Mouse (Mus musculus): ENCODE measurements at regions not wholly inside any gene's neighbourhood (a gene's known extent, or its start where the extent isn't known, plus 50 kb on each side); places are given as distances from the start of the nearest gene placed in this dataset.

- Histone ChIP-seq H3K27ac (no peak overlapping the region), H3K36me3 (ENCODE audit: insufficient read depth, low read length) (no peaks in the 10 kb centered on the region), H3K9me3 (ENCODE audit: low read length) (no peaks in the 10 kb centered on the region), H3K4me3 (ENCODE audit: low read length) (no peak overlapping the region), H3K4me1 (ENCODE audit: insufficient read depth, low read length) (no peaks in the 10 kb centered on the region), H3K4me2 (ENCODE audit: low read depth, low read length) (no peak overlapping the region), H3K9ac (replicated peaks; ENCODE audit: low read length) (no peak overlapping the region), H3K27me3 (ENCODE audit: insufficient read depth, low read length) (no peaks in the 10 kb centered on the region)
- ATAC-seq (no peak), DNase-seq (ENCODE audit: low spot score) (no peak)
- no peak for TF ChIP-seq CTCF (IDR thresholded peaks at IDR 0.05; ENCODE audit: low read depth)
- whole genome bisulfite sequencing, result 65% methylated on average over 2 of the region's 2 CpGs
Observed at GRCm38 (mm10) chr4:30408525-30408924, 1555.4 kb upstream of the Map3k7 start.

GRCm38 (mm10) chr4:30447644-30448043 is 1516.3 kb upstream of the Map3k7 start:
- Histone ChIP-seq H3K36me3 (ENCODE audit: insufficient read depth, low read length) (no peaks in the 10 kb centered on the region), H3K9me3 (ENCODE audit: low read length) (no peaks in the 10 kb centered on the region), H3K4me3 (ENCODE audit: low read length) (no peak overlapping the region), H3K4me2 (ENCODE audit: low read depth, low read length) (no peak overlapping the region), H3K27ac (no peak overlapping the region), H3K9ac (replicated peaks; ENCODE audit: low read length) (no peak overlapping the region), H3K4me1 (ENCODE audit: insufficient read depth, low read length) (no peaks in the 10 kb centered on the region), H3K27me3 (ENCODE audit: insufficient read depth, low read length) (no peaks in the 10 kb centered on the region)
- no peak for ATAC-seq
- WGBS, result 40% methylated on average over 6 of the region's 6 CpGs
- TF ChIP-seq CTCF (IDR thresholded peaks at IDR 0.05; ENCODE audit: low read depth), result no peak
- DNase-seq (ENCODE audit: low spot score), result no peak

GRCm38 (mm10) chr4:30450395-30450794 is 1513.5 kb upstream of the Map3k7 start:
- Histone ChIP-seq H3K36me3 (ENCODE audit: insufficient read depth, low read length) (no peaks in the 10 kb centered on the region), H3K27me3 (ENCODE audit: insufficient read depth, low read length) (no peaks in the 10 kb centered on the region), H3K9ac (replicated peaks; ENCODE audit: low read length) (no peak overlapping the region), H3K4me2 (ENCODE audit: low read depth, low read length) (no peak overlapping the region), H3K4me1 (ENCODE audit: insufficient read depth, low read length) (no peaks in the 10 kb centered on the region), H3K27ac (no peak overlapping the region), H3K9me3 (ENCODE audit: low read length) (no peaks in the 10 kb centered on the region), H3K4me3 (ENCODE audit: low read length) (no peak overlapping the region)
- DNase-seq (ENCODE audit: low spot score), result peak; percentile 57
- peak; percentile 63; the same call in 1 of the 2 replicates for ATAC-seq
- no peak for TF ChIP-seq CTCF (IDR thresholded peaks at IDR 0.05; ENCODE audit: low read depth)
- WGBS, result 58% methylated on average over 1 of the region's 1 CpGs

GRCm38 (mm10) chr4:30467336-30467933 is 1496.5 kb upstream of the Map3k7 start:
- DNase-seq (ENCODE audit: low spot score), result no peak
- no peaks in the 10 kb centered on the region for H3K27me3 ChIP-seq (ENCODE audit: insufficient read depth, low read length)
- WGBS, result 67% methylated on average over 4 of the region's 4 CpGs

GRCm38 (mm10) chr4:30476621-30477020 is 1487.3 kb upstream of the Map3k7 start:
- Histone ChIP-seq H3K4me2 (ENCODE audit: low read depth, low read length) (no peak overlapping the region), H3K27me3 (ENCODE audit: insufficient read depth, low read length) (no peaks in the 10 kb centered on the region), H3K4me3 (ENCODE audit: low read length) (no peak overlapping the region), H3K9me3 (ENCODE audit: low read length) (no peaks in the 10 kb centered on the region), H3K4me1 (ENCODE audit: insufficient read depth, low read length) (no peaks in the 10 kb centered on the region), H3K27ac (no peak overlapping the region), H3K36me3 (ENCODE audit: insufficient read depth, low read length) (no peaks in the 10 kb centered on the region), H3K9ac (replicated peaks; ENCODE audit: low read length) (no peak overlapping the region)
- TF ChIP-seq CTCF (IDR thresholded peaks at IDR 0.05; ENCODE audit: low read depth), result no peak
- 6% methylated on average over 1 of the region's 1 CpGs for WGBS
- ATAC-seq (no peak), DNase-seq (ENCODE audit: low spot score) (no peak)

More at GRCm38 (mm10) chr4:30467336-30467933, 1496.5 kb upstream of the Map3k7 start:
- no peak for ATAC-seq
- H3K4me2 ChIP-seq (ENCODE audit: low read depth, low read length), result no peak overlapping the region
- no peak overlapping the region for H3K27ac ChIP-seq
- H3K9me3 ChIP-seq (ENCODE audit: low read length), result no peaks in the 10 kb centered on the region
- TF ChIP-seq CTCF (IDR thresholded peaks at IDR 0.05; ENCODE audit: low read depth), result no peak
- H3K4me1 ChIP-seq (ENCODE audit: insufficient read depth, low read length), result no peaks in the 10 kb centered on the region
- no peak overlapping the region for H3K4me3 ChIP-seq (ENCODE audit: low read length)
- H3K36me3 ChIP-seq (ENCODE audit: insufficient read depth, low read length), result no peaks in the 10 kb centered on the region
- no peak overlapping the region for H3K9ac ChIP-seq (replicated peaks; ENCODE audit: low read length)

GRCm38 (mm10) chr4:30500067-30500670 is 1463.7 kb upstream of the Map3k7 start:
- Histone ChIP-seq H3K9me3 (ENCODE audit: low read length) (no peaks in the 10 kb centered on the region), H3K4me1 (ENCODE audit: insufficient read depth, low read length) (no peaks in the 10 kb centered on the region), H3K27me3 (ENCODE audit: insufficient read depth, low read length) (no peaks in the 10 kb centered on the region), H3K27ac (no peak overlapping the region), H3K4me2 (ENCODE audit: low read depth, low read length) (no peak overlapping the region), H3K36me3 (ENCODE audit: insufficient read depth, low read length) (no peaks in the 10 kb centered on the region), H3K4me3 (ENCODE audit: low read length) (no peak overlapping the region), H3K9ac (replicated peaks; ENCODE audit: low read length) (no peak overlapping the region)
- WGBS, result 23% methylated on average over 1 of the region's 1 CpGs
- TF ChIP-seq CTCF (IDR thresholded peaks at IDR 0.05; ENCODE audit: low read depth), result no peak
- ATAC-seq, result 0 out of 2 replicates have a peak, but pooled peaks have one; percentile 24
- DNase-seq (ENCODE audit: low spot score), result peak; percentile 4

Data from hindbrain, postnatal 0 days (tissue).